In the genomic region with DNA sequence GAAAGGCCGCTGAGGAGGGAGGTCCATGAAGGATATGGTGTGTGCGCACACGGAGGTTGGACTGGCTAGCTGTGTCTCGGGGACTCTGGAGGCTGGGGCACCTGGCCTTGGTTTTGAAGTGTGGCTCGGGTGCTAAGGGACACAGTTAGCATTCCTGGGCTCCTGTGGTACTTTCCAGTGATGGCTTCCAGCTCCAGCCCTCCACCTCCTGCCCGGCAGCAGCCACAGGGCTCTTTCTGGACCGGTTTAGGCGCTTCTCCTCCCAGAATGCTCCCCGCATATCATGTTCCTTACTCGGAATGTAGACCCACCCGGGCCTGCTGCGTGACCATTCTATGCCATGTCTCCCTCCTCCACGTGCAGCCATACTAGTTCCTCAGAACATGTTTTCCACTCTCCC, we compare ENCODE assay signal across 7 mouse cellular contexts. TPM values are rescaled to one million over a fixed set of nuclear protein-coding genes. Genes with fewer than 3 reads are reported as not detected.
DNase-seq lines count a peak whose midpoint lies in the region; ATAC-seq and TF ChIP-seq lines count a peak whose summit lies in the region.

No protein-coding gene starts in this region.

- no peak for DNase-seq in lung, postnatal 14 days
- no peak for DNase-seq in cerebellum, postnatal 4 days (ENCODE audit: low spot score in 2 of 2)
- DNase-seq in lung, adult 2 months: no peak

- 0 out of 2 replicates have a peak overlapping the region, but pooled peaks have one; percentile 1 for H3K9ac ChIP-seq in lung, embryonic 15.5 days
- 0 out of 2 replicates have a peak overlapping the region, but pooled peaks have one; percentile 27 for H3K9ac ChIP-seq in forebrain, embryonic 15.5 days (replicated peaks)
- peak overlapping the region; percentile 52 for H3K9ac ChIP-seq in limb, embryonic 13.5 days

- ATAC-seq in lung, embryonic 15.5 days (ENCODE audit: borderline replicate concordance, extremely low read depth, low FRiP score, low TSS enrichment): no peak
- ATAC-seq in forebrain, embryonic 15.5 days (replicated peaks): no peak
- ATAC-seq in limb, embryonic 13.5 days (ENCODE audit: low FRiP score, low read depth): no peak

- H3K36me3 ChIP-seq in lung, embryonic 15.5 days: peaks cover 50% of the 10 kb centered on the region
- peaks cover 48% of the 10 kb centered on the region for H3K36me3 ChIP-seq in forebrain, embryonic 15.5 days
- H3K36me3 ChIP-seq in limb, embryonic 13.5 days: peaks cover 78% of the 10 kb centered on the region

- peaks cover 27% of the 10 kb centered on the region for H3K4me1 ChIP-seq in lung, embryonic 15.5 days
- H3K4me1 ChIP-seq in forebrain, embryonic 15.5 days: peaks cover 6% of the 10 kb centered on the region
- peaks cover 16% of the 10 kb centered on the region for H3K4me1 ChIP-seq in limb, embryonic 13.5 days
- H3K4me1 ChIP-seq in olfactory bulb, adult 2 months (ENCODE audit: control insufficient read depth, insufficient read depth, low read length): peaks cover 9% of the 10 kb centered on the region
- H3K4me1 ChIP-seq in lung, adult 2 months (ENCODE audit: control insufficient read depth, insufficient read depth, low read length): peaks cover 8% of the 10 kb centered on the region

- no peak for TF ChIP-seq CTCF in olfactory bulb, adult 2 months (IDR thresholded peaks at IDR 0.05; ENCODE audit: insufficient read depth, low read depth, low read length)
- TF ChIP-seq CTCF in lung, adult 2 months (IDR thresholded peaks at IDR 0.05; ENCODE audit: insufficient read depth, low read length): no peak

- H3K4me3 ChIP-seq in lung, embryonic 15.5 days: no peak overlapping the region
- H3K4me3 ChIP-seq in forebrain, embryonic 15.5 days: peak overlapping the region; percentile 13
- 0 out of 2 replicates have a peak overlapping the region, but pooled peaks have one; percentile 19 for H3K4me3 ChIP-seq in limb, embryonic 13.5 days
- peak overlapping the region; percentile 30; the same call in 1 of the 2 replicates for H3K4me3 ChIP-seq in olfactory bulb, adult 2 months (ENCODE audit: insufficient read depth, low read depth, low read length)
- H3K4me3 ChIP-seq in lung, adult 2 months (replicated peaks; ENCODE audit: extremely low read depth, low read depth, low read length): no peak overlapping the region

- 82% methylated on average over 13 of the region's 13 CpGs for WGBS in lung, embryonic 15.5 days
- WGBS in forebrain, embryonic 15.5 days: 91% methylated on average over 13 of the region's 13 CpGs
- WGBS in limb, embryonic 13.5 days: 81% methylated on average over 13 of the region's 13 CpGs
- 88% methylated on average over 13 of the region's 13 CpGs for WGBS in olfactory bulb, adult 2 months
- WGBS in lung, adult 2 months: 82% methylated on average over 13 of the region's 13 CpGs

- no peak for TF ChIP-seq POLR2A in olfactory bulb, adult 2 months (IDR thresholded peaks at IDR 0.05; ENCODE audit: insufficient read depth, low read depth, low read length)
- TF ChIP-seq POLR2A in lung, adult 2 months (IDR thresholded peaks at IDR 0.05; ENCODE audit: borderline replicate concordance, extremely low read depth, low read depth, low read length): no peak

- no peaks in the 10 kb centered on the region for H3K9me3 ChIP-seq in lung, embryonic 15.5 days
- H3K9me3 ChIP-seq in forebrain, embryonic 15.5 days: no peaks in the 10 kb centered on the region
- no peaks in the 10 kb centered on the region for H3K9me3 ChIP-seq in limb, embryonic 13.5 days

- H3K27ac ChIP-seq in lung, embryonic 15.5 days: peak overlapping the region; percentile 83
- peak overlapping the region; percentile 53 for H3K27ac ChIP-seq in forebrain, embryonic 15.5 days (replicated peaks)
- H3K27ac ChIP-seq in limb, embryonic 13.5 days: peak overlapping the region; percentile 39
- peak overlapping the region; percentile 7; the same call in 1 of the 2 replicates for H3K27ac ChIP-seq in olfactory bulb, adult 2 months (ENCODE audit: insufficient read depth, low read depth, low read length)

- peak overlapping the region; percentile 41 for H3K4me2 ChIP-seq in lung, embryonic 15.5 days
- peak overlapping the region; percentile 39 for H3K4me2 ChIP-seq in forebrain, embryonic 15.5 days (replicated peaks)
- H3K4me2 ChIP-seq in limb, embryonic 13.5 days (replicated peaks): peak overlapping the region; percentile 52

- no peaks in the 10 kb centered on the region for H3K27me3 ChIP-seq in lung, embryonic 15.5 days
- H3K27me3 ChIP-seq in forebrain, embryonic 15.5 days: no peaks in the 10 kb centered on the region
- no peaks in the 10 kb centered on the region for H3K27me3 ChIP-seq in limb, embryonic 13.5 days

RNA-seq across cellular contexts. Expression of a gene that starts 6.9 kb away (rescaled TPM):
- polyA plus RNA-seq in lung, embryonic 15.5 days (2015; fragmentation: Nextera tagmentation; extraction: Ambion mirVana): 27.1 and 28.5 TPM in 2 replicates
- polyA plus RNA-seq in forebrain, embryonic 15.5 days (2015; fragmentation: Nextera tagmentation; extraction: Ambion mirVana): 33.6 and 34.4 TPM in 2 replicates
- polyA plus RNA-seq in limb, embryonic 13.5 days (2015; fragmentation: Nextera tagmentation; extraction: Ambion mirVana): 29.2 and 30.0 TPM in 2 replicates
- polyA plus RNA-seq in olfactory bulb, adult 2 months (2012; ENCODE audit: insufficient read depth, insufficient read length, low replicate concordance, missing spikeins): not detected in 2 replicates
- polyA plus RNA-seq in lung, adult 2 months (2012; rRNA removed): 2.9 and 3.8 TPM in 2 replicates

RNA-seq across cellular contexts. Expression of a gene that starts 24.5 kb away (rescaled TPM):
- 97.7 and 104 TPM in 2 replicates for polyA plus RNA-seq in lung, embryonic 15.5 days (2015; fragmentation: Nextera tagmentation; extraction: Ambion mirVana)
- polyA plus RNA-seq in forebrain, embryonic 15.5 days (2015; fragmentation: Nextera tagmentation; extraction: Ambion mirVana): 159 and 164 TPM in 2 replicates
- 156 and 159 TPM in 2 replicates for polyA plus RNA-seq in limb, embryonic 13.5 days (2015; fragmentation: Nextera tagmentation; extraction: Ambion mirVana)
- polyA plus RNA-seq in olfactory bulb, adult 2 months (2012; ENCODE audit: insufficient read depth, insufficient read length, low replicate concordance, missing spikeins): not detected in 2 replicates
- polyA plus RNA-seq in lung, adult 2 months (2012; rRNA removed): 125 and 149 TPM in 2 replicates

RNA-seq across cellular contexts. Expression of a gene that starts 42.3 kb away (rescaled TPM):
- 134 and 143 TPM in 2 replicates for polyA plus RNA-seq in lung, embryonic 15.5 days (2015; fragmentation: Nextera tagmentation; extraction: Ambion mirVana)
- polyA plus RNA-seq in forebrain, embryonic 15.5 days (2015; fragmentation: Nextera tagmentation; extraction: Ambion mirVana): 26.3 and 32.0 TPM in 2 replicates
- 232 and 236 TPM in 2 replicates for polyA plus RNA-seq in limb, embryonic 13.5 days (2015; fragmentation: Nextera tagmentation; extraction: Ambion mirVana)
- not detected in 2 replicates for polyA plus RNA-seq in olfactory bulb, adult 2 months (2012; ENCODE audit: insufficient read depth, insufficient read length, low replicate concordance, missing spikeins)
- 323 and 438 TPM in 2 replicates for polyA plus RNA-seq in lung, adult 2 months (2012; rRNA removed)

Comparison
In these comparisons a context has a peak if more than half of its experiments do, and no peak if none do; other contexts are left out.
1. H3K27ac ChIP-seq: peak in every context shown above with its lines; median percentile 83 in lung, embryonic 15.5 days; 53 in forebrain, embryonic 15.5 days; 39 in limb, embryonic 13.5 days; 7 in olfactory bulb, adult 2 months.
2. H3K4me3 ChIP-seq: peak in forebrain, embryonic 15.5 days (single experiment), limb, embryonic 13.5 days (single experiment) and olfactory bulb, adult 2 months (single experiment); none in lung, embryonic 15.5 days (single experiment) and lung, adult 2 months (single experiment).
3. H3K9ac ChIP-seq: peak in every context shown above with its lines; median percentile 52 in limb, embryonic 13.5 days; 27 in forebrain, embryonic 15.5 days; 1 in lung, embryonic 15.5 days.
4. RNA of a gene that starts 42.3 kb away (polyA plus RNA-seq): 323 to 438 TPM in lung, adult 2 months, 232 to 236 TPM in limb, embryonic 13.5 days, 134 to 143 TPM in lung, embryonic 15.5 days and 26.3 to 32.0 TPM in forebrain, embryonic 15.5 days; not detected in olfactory bulb, adult 2 months; every median in the first group is over 10 times any median in the second.
5. Peak in every context shown above with its lines, with median percentiles within 50 percentile points of each other: H3K4me2 ChIP-seq.